Comparison of ENCODE assay signal across 19 mouse cellular contexts in genomic region chr11:120453306-120453705, GRCm38 (mm10). TPM values are rescaled to one million over a fixed set of nuclear protein-coding genes. Genes with fewer than 3 reads are reported as not detected.
"Had no signal": no experiment of that assay in that cellular context is flagged by ENCODE, and none has a peak within 500 bp of the region (broad histone marks: within the 10 kb centered on the region; RNA-seq: fewer than 3 reads in every experiment).

TSS of gene Pde6g (minus strand) at chr11:120453500.

- H3K9me3 ChIP-seq: intestine, embryonic 15.5 days; kidney, embryonic 15.5 days; liver, embryonic 12.5 days; lung, embryonic 15.5 days; megakaryocyte, embryonic 14.5 days; midbrain, embryonic 10.5 days; midbrain, embryonic 13.5 days; neural tube, embryonic 13.5 days had no signal

- H3K27me3 ChIP-seq: intestine, embryonic 15.5 days; kidney, embryonic 15.5 days; lung, embryonic 15.5 days; midbrain, embryonic 13.5 days; neural tube, embryonic 13.5 days had no signal

- H3K27ac ChIP-seq: intestine, embryonic 15.5 days; kidney, embryonic 15.5 days; lung, embryonic 15.5 days; midbrain, embryonic 10.5 days; midbrain, embryonic 13.5 days; neural tube, embryonic 13.5 days had no signal

- H3K9ac ChIP-seq: intestine, embryonic 15.5 days; kidney, embryonic 15.5 days; liver, embryonic 12.5 days; lung, embryonic 15.5 days; midbrain, embryonic 13.5 days; neural tube, embryonic 13.5 days had no signal

- H3K4me3 ChIP-seq: intestine, embryonic 15.5 days; kidney, embryonic 15.5 days; liver, embryonic 12.5 days; lung, embryonic 15.5 days; megakaryocyte, embryonic 14.5 days; midbrain, embryonic 10.5 days; midbrain, embryonic 13.5 days; myocyte; neural tube, embryonic 13.5 days had no signal

- DNase-seq: kidney, adult 11 months; kidney, adult 8-10 months; kidney, postnatal 10 days; kidney, postnatal 36 days; lung, adult 18-20 months; lung, postnatal 10 days; lung, postnatal 36 days; thymus, postnatal 25 days had no signal

- H3K4me2 ChIP-seq: intestine, embryonic 15.5 days; kidney, embryonic 15.5 days; liver, embryonic 12.5 days; lung, embryonic 15.5 days; midbrain, embryonic 13.5 days; neural tube, embryonic 13.5 days had no signal

- H3K36me3 ChIP-seq: intestine, embryonic 15.5 days; neural tube, embryonic 13.5 days had no signal

- ATAC-seq: intestine, embryonic 15.5 days; liver, embryonic 12.5 days; midbrain, embryonic 13.5 days; midbrain, embryonic 16.5 days had no signal

RNA-seq across cellular contexts. Expression of gene Pde6g, which starts in this region (rescaled TPM):
- polyA plus RNA-seq: thymus, postnatal 0 days had no signal
